Mouse (Mus musculus): ENCODE measurements around the gene Dicer1. TPM values are rescaled to one million over a fixed set of nuclear protein-coding genes. Genes with fewer than 3 reads are reported as not detected.

The Dicer1 gene
- total RNA-seq (2021) = 53.3 and 58.6 TPM in 2 replicates
- long read RNA-seq, experiment 1, partial matches to known transcripts = 1 of 8 reads
- long read RNA-seq, experiment 1, other reads (novel, unspliced or antisense) = 7 of 8 reads
- long read RNA-seq, experiment 2, full-length matches to known transcripts = 1 of 11 reads
- long read RNA-seq, experiment 2, partial matches to known transcripts = 3 of 11 reads
- long read RNA-seq, experiment 2, other reads (novel, unspliced or antisense) = 7 of 11 reads

DNA sequence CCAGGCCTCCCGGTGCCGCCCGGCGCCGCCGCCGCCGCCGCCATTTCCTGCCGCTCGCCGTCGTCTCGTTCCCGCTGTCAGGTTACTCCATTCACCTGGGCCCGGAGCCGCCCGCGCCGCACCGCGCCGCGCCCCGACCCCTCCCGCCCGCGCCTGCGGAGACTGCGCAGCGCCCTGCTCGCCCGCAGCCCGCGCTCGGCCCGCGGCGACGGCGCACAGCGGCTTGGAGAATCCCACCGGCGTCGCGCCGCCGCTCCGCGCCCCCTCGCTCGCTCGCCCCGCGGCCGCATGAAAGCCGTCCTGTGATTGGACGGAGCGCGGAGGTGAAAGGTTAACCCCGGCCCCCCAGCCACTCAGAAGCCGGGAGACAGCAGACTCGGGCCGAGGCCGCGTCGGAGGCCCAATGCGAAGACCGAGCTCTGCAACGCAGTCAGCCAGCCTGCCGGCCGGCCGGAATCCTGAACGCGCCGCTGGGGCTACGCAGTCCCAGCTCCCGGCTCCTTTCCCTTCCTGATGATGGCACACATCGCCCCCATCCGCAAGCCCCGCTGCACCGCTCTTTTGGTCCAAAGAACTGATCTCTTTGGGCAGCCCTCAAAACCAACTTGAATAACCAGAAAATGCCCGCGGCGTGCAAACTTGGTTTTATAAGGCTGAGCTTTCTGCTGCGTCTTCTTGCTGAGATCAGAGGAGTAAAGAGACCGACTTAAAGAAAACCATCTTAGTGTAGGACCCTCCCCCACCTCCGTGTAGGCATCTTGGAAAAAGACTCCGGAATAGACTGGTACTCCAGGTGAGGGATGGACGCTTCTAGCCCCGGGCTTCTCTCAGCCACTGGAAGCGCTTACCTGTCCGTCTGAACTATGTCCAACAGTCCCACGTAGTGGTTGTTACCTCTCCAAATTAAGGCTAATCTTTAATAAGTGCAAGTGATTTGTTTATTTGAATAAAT is at the start of gene Dicer1:
Gene Dicer1, minus strand, starts transcription at position 139 of the 952 bp plus-strand sequence.
- DNase-seq = peak; percentile 99

DNA sequence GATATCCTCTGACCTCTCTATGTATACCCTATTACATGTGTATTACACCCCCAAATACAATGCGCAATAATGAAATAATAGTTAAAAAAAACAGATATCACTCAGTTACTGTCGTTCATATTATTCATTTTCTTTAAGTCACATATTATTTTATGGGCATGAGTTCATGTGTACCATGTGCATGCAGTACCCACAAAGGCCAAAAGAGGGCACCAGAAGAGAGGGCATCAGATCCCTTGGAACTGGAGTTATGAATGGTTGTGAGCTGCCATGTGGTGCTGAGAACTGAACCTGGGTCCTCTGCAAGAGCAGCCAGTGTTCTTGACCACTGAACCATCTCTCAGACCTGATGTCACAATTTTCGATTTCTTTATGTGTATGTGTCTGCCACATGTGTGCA is 47.6 kb upstream of the Dicer1 start:
- no peak for DNase-seq

DNA sequence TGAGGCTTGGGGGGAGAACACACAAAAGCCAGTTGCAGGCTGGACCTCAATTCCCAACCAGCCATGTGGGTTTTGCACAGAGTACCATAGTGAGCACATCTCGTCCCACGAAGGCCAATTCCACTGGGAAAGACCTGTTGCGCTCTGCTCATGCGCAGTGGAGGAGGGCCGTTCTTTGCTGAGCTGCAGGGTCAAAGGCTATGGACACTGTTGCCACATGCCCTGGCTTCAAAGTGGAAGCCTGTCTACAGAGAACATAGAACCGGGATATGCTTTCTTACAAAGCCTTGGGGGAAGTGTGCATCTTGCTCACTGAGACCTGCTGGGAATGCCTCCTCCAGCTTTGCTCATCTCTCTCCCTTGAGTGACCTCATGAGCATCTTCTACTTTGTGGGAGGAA is 46.2 kb upstream of the Dicer1 start:
- no peak for DNase-seq

DNA sequence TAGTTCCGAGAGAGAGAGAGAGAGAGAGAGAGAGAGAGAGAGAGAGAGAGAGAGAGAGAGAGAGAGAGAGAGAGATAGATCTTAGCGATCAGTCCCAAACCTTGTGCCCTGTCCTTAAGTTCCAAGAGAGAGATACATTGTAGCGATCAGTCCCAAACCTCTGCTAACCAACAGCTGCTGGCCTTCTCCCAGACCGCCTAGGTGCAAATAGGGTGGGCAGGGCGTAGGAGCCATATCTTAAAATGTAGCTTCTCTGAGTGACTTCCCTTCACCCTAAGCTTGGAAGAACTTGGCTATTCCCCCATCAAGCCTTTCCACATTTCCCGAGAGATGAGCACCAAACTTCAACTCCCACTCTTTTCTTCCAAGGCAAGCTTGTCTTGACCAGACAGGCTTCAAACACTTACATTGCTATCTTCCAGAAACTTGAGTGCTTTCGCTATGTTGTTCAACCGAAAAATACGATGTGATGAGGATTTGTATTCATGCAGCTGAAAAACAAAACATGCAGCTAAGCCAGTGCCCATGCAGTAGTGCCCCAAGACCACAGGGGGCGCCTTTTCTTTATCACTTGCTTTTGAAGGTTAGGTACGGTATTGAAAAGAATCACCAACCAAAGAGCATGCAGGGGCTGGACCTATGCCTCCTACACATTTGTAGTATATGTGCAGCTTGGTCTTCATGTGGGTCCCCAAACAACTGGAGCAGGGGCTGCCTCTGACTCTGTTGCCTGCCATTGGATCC is 45.1 kb upstream of the Dicer1 start:
- no peak for DNase-seq

DNA sequence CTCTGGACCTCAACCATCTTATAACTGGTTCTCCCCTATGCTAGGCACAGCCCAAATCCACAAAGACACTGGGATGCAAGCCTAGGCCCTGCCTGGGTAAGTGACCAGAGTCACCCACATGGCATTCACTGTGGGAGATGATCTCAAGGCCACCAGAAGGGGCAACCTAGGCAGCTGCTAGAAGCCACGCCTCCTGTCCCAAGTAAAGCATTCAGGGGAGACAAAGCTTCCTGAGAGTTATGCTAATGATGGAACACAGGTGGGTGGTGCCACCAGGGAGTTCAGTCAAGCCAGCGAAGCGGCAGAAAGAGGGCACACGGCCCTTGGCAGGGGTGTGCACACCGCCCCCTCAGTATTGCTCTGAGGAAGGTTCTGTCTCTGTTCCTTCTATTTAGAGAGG is 43.2 kb upstream of the Dicer1 start:
- peak; percentile 28 for DNase-seq

DNA sequence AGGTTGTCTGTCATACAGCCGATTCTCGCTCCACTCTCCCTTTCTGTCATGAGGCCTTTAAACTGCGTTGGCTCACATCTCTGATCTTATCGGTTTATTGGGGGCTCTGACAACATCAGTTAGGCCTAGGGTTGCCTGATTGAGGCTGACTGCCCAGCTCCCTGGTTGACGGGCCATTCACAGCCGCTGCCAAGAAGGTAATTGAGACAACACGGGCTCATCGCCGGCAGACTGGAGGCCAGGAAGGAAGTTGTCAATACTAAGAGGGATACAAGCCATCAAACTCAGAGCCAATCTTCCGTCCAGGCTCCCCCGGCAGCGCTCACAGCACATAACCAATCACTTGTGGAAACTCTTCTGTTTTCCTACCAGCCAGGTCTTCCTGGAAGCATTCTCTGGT is 41.7 kb upstream of the Dicer1 start:
- DNase-seq = no peak

DNA sequence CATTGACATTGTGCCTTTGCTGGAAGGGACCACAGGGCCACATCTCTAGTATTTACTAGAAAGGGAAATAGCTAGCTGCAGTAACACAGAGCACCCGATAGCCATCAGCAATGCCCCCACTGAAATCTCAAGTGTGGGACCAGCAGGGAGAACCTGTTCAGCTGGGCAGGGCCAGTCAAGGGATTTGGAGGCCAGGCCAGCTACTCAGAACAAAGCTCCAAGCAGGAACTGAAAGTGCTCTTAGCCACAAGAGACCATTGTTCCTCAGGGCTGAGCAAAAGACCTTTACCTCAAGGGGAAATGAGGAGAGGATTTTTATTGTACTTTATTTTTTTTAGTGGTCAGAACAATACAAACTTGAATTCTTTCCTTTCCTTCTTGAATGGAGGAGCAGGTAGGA is 25.9 kb upstream of the Dicer1 start:
- no peak for DNase-seq

DNA sequence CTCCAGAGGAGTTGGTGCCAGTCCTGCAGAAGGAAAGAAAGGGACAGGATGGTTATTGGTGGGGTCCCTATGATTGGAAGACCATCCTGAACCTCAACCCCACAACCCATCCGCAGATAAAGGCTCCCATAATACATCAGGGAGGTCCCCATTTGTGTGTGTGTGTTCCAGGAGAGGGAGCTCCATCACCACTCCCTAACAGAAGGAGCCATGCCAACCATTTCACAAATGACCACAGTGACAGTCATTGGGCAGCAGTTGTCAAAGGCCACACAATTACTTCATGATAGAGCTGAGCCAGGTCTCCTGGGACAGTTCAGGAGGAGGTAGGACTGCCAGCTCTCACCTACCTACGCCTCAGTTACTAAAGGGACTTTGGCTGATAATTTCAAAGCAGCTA is 20.2 kb upstream of the Dicer1 start:
- DNase-seq = peak; percentile 60

DNA sequence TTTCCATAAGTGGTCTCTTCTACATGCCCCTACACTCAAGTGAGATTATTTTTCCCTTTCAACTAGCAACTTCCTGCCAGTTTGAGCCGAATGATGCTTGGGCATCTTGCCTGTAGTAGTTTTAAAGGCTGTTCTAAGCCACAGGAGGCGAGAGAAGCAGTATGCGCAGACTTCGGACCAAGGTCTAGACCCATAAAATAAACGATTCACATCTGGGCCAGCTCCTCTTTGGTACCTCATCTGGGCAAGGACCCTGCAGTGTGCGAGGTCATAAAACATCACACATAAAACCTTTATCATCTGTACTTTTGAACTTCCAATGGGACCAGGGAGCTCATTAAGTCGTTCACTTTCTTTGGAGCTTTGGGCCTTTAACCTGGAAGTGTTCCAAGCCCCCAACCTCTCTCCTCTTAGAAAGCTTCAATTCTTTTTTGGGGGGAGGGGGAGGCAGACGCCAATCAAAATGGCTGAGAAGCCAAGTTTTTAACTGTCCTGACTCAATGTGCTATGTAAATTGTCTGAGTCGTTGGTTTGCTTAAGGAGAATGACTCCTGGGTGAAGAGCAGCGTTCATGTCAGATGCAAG is 17.5 kb upstream of the Dicer1 start:
- DNase-seq = no peak

DNA sequence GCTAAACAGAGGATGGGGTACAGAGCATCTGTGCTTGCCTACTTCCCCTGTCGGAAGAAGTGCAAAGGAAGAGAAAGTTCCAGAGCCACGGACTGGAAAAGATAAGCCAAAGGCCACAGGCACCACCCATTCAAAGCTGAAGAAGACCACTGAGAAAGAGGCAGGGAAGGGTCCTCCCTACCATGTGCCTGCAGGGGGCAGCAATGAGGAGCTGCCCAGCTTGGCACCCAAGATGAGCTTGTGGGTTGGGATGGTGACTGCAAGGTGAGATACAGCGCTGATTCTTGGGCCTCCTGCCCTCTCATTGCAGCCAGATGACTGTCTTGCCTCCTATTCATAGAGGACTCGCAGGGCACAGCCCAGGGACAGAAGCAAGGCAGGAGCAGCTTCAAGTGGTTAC is 15.4 kb upstream of the Dicer1 start:
- peak; percentile 13 for DNase-seq

DNA sequence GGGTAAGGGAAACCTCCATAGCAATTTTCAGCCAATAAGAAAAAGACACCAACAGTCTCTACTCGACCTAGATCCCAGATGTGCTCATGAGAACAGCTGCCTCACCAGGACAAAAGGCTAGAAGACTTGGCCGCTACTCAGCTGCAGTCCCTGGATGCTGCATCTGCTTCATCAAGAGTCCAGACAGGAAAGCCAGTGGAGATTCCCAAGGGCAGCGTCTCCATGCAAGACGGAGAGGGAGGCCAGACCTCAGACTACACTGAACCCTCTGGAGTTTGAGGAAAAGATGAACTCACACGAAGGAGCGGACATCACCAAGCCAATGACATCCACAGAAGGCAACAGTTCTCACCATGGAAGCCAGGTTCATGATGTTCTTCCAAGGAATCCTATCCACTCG is 14.0 kb upstream of the Dicer1 start:
- DNase-seq = no peak

DNA sequence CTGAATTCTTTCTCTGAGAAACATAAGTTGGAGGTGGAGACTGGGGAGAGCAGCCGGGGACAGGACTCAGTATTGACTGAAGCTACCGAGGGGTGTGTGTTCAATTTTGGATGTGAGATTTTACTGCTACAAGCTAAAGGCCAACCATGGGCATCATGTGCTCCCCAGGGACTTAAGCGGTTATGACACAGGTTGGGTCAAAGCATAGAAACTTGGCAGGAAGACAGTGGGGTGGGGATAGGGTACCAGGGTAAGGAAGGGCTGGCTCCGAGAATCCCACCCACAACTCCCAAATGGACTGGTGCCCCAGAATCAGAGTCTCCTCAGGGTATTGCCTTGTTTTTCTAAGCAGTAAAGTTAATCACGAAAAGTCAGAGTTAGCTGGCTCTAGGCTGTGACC is 13.4 kb upstream of the Dicer1 start:
- no peak for DNase-seq

DNA sequence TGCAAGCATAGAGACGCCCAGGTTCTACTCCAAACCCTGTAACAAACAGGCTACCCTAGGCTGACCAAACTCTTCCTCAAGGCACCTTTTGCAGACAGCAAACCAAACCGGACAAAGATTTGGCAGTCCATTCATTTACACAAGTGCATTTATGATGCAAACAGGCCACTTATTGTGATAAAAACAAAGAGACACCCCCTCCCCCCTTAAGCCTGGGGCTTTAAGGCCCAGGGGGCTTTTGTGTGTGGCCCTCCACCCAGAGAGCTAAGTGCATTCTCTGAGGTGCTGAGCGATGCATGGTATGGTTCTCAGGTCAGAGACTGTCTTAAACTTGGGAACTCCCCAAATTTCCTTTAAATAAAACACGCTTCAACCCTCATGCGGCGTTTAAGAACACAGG is 12.2 kb upstream of the Dicer1 start:
- DNase-seq = no peak

DNA sequence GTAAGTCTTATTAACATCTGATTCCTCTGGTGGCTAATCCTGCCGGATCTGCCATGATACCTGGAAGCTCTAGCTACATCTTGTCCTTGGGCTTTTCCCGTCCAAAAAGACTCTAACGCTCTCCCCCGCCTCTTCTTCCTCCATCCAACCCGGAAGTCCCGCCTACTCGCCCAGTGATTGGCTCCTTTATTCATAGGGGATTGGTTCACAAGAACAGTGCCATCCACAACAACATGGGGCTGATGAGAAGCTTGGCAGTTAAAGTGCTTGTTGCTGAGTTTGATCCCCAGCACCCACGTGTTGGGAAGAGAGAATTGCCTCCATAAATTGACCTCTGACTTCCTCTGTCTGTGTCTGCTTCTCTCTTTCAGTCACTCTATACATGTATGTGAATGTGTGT is 9.7 kb upstream of the Dicer1 start:
- no peak for DNase-seq

DNA sequence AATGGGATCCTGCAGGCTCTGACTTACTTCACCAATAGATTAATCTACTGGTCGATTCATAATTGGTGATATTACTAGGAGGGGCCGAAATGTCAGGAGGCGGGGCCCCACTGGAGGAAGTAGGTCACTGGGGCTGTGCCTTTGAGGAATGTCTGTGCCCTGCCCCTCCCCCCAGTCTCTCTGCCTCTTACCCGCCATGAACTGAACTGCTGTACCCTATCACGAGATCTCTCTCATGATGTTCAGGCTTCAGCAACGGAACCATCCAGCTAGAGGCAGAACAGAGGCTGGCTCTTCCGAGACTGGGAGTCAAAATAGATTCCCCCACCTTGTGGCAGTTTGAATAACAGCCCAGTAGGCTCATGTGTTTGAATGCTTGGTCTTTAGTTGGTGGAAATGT is 6.3 kb upstream of the Dicer1 start:
- DNase-seq = no peak

DNA sequence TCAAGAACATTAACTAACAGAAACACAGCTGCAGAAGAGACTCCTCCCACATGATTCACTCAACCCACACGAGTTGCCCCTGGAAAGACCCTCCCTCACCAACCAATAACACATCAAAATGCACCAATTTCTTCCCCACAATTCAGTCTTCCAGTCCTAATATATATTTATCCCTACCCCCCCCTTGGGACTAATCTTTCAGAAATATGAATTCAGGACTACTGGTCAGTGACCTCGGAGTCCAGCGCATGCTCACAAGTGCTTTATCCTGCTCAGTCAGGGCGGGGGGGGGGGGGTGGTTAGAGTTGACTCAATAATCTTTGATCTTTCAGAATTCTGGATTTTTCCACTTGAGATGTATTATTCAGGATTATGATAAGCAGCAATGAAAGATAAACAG is 1.9 kb upstream of the Dicer1 start:
- peak; percentile 59 for DNase-seq

DNA sequence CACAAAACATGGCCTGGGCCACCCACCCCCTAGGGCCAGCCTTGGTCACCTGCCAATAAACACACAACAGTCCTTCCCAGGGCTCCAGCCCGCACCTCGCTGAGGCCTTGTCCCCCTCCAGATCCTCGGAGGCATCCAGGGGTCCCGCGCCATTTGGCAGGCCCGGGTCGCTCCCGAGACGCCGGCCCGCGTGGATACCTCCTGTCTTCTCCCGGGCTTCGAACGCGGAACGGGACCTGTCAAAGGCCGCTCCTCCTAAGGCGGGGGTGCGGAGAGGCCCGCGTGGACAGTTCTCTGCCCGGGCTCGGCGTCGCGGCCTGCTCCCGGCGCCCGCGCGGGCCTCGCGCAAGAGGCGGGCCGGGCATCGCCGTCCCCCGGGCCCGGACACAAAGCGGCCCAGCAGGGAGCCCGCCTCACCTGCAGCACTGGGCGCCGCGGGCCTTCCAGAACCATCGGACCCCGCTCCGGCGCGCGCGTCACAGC is 380 bp downstream of the Dicer1 start:
- DNase-seq = no peak

DNA sequence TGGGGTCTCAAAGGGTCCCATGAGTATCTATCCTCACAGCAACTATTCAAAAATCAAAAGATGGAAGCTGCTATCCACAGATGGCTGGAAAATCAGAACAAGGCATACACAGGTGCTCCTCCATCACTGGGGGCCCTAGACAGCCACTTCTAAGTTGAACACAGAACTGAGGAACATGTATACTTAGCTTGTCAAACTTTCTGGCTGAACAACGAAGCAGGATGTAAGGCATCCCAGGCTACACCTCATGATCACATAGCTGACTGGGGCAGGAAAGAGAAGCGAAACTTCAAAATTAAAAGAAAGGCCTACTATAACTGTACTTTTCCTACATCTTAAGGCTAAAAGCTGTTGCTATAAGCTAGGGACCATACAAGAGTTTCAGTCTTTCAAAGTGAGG is 2.8 kb downstream of the Dicer1 start:
- no peak for DNase-seq

DNA sequence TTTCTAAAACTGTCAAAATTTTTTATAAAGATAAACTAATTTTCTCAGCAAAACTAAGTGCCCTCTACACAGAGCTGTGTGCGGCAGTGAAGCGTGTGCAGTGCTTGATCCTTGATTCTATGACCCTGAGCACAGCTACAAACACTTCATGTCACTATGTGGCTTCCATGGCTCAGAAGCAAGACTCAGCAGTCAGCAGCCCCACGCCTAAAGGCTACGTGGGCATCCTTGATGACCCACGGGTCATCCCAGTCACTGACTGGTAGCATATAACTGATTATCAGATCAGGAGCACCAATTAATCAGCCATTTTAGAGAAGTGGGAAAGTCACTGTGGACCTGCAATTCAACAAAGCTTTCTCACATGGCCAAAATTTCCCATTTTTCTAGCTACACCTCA is 4.5 kb downstream of the Dicer1 start:
- DNase-seq = no peak

DNA sequence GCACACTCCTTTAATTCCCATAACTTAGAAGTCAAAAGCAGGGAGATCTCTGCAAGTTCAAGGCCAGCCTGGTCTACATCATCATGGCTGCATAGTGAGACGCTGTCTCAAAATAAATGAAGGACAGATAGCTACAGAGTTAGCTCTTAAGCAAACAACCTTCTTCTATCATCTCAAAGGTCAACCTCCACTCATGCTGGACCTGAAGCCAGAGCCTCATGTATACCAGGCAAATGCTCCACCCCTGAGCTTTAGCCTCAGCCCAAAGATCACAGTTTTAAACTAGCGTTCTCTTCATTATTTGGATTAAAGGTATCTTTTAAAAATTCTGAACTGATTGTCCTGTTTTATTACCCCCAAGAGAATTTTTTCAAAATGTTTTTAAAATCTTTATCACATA is 5.2 kb downstream of the Dicer1 start:
- DNase-seq = no peak

DNA sequence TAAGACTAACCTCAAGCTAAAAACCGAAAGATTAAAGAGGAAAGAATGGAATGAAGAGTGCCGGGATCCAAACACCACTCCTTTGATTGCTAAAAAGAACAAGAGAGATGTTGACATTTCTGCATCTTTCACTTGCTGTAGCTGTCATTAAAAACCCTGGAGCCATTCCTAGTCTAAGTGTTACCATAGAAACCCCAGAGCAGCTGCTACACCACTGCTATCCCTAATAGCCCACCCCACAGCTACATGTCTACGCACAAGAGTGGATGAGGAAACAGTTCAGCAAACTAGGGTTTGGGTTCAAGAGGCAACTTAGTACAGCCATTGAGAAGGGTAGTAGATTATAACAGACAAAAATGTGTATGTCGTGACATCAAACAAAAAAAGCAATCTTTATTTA is 8.1 kb downstream of the Dicer1 start:
- DNase-seq = no peak

DNA sequence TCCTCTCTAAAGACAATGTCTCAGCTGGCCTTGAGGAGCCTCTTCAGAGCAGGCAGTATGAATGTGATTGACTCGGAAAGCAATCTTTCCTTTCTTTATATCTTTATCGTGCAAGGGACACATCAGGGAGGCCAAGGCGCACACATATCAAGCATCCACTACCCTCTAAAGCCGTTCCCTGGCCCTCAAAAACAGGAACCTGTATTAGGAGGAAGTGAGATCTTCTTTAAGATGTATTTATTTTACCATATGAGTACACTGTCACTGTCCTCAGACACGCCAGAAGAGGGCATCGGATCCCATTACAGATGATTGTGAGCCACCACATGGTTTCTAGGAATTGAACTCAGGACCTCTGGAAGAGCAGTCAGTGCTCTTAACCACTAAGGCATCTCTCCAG is 9.5 kb downstream of the Dicer1 start:
- DNase-seq = no peak
